Mouse (Mus musculus): ENCODE results near the gene Vmn2r108.
"Not testable (repeated sequence)": the region's sequence is repeated elsewhere in the genome, so short reads cannot be mapped to it uniquely, and the experiment has no call there.

The Vmn2r108 gene

GRCm38 (mm10) chr17:20481231-20481630, at the start of gene Vmn2r108:
Gene Vmn2r108 (minus strand): TSS chr17:20481331.
- no peak for DNase-seq (ENCODE audit: extremely low read depth, low read depth, low spot score)

GRCm38 (mm10) chr17:20508247-20508646, 27.1 kb upstream of the Vmn2r108 start:
- not testable (repeated sequence) for DNase-seq (ENCODE audit: extremely low read depth, low read depth, low spot score)

DNA sequence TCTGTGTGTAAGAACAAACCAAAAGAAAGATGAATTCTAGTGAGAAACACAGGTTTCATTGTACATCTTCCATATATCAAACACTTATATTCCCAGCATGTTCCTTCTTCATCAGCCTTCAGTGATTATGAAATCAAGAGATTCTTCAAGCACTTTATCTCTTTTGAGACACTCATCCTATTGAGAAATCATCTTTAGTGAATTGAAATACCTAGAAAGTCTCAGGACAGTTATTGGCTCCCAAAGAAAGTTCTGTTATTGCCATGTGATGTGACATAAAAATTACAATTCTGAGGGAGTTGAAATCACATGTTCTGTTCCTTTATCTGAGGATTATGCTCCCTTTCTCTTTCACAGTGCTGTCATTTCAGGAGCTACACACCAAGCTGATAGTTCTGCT, 16.7 kb upstream of the Vmn2r108 start, which contains the start of gene Vmn1r225:
TSS of gene Vmn1r225 (plus strand) at position 301 of the 400 bp plus-strand sequence.
- no peak for DNase-seq (ENCODE audit: extremely low read depth, low read depth, low spot score)

- no peak for DNase-seq (ENCODE audit: extremely low read depth, low read depth, low spot score)
These were observed 7.8 kb downstream of the Vmn2r108 start for GRCm38 (mm10) chr17:20473311-20473710.

GRCm38 (mm10) chr17:20439263-20439662, 41.9 kb downstream of the Vmn2r108 start:
- DNase-seq (ENCODE audit: extremely low read depth, low read depth, low spot score), result no peak

GRCm38 (mm10) chr17:20413846-20414245, 67.3 kb downstream of the Vmn2r108 start, which contains the start of gene Vmn1r224:
Gene Vmn1r224 (plus strand): TSS chr17:20414146.
- no peak for DNase-seq (ENCODE audit: extremely low read depth, low read depth, low spot score)
